Mouse (Mus musculus): ENCODE data around the gene Rilp. TPM values are rescaled to one million over a fixed set of nuclear protein-coding genes. Genes with fewer than 3 reads are reported as not detected.

Rilp gene
- polyA plus RNA-seq, 1 experiment: not detected

GRCm38 (mm10) chr11:75486192-75486591 is 23.7 kb upstream of the Rilp start:
- H3K4me1 ChIP-seq (ENCODE audit: control insufficient read depth, insufficient read depth, low read length): no peaks in the 10 kb centered on the region
- H3K36me3 ChIP-seq (ENCODE audit: control insufficient read depth, insufficient read depth, low read length, poor library complexity, severe bottlenecking): peaks cover 27% of the 10 kb centered on the region
- no peaks in the 10 kb centered on the region for H3K27me3 ChIP-seq (ENCODE audit: control insufficient read depth, insufficient read depth, low read length, poor library complexity, severe bottlenecking)
- H3K4me3 ChIP-seq (ENCODE audit: low read depth, low read length): no peak overlapping the region
- H3K27ac ChIP-seq (ENCODE audit: insufficient read depth, low read length): no peak overlapping the region
- H3K9me3 ChIP-seq (replicated peaks; ENCODE audit: control insufficient read depth, insufficient read depth, low read length, poor library complexity, severe bottlenecking): no peaks in the 10 kb centered on the region
- TF ChIP-seq POLR2A (IDR thresholded peaks at IDR 0.05; ENCODE audit: insufficient read depth, low read length) (no peak), EP300 (IDR thresholded peaks at IDR 0.05; ENCODE audit: insufficient read depth, low read depth, low read length) (no peak)
- no peak overlapping the region for H3K9ac ChIP-seq (ENCODE audit: low read depth, poor library complexity, severe bottlenecking)

GRCm38 (mm10) chr11:75486601-75487285 is 23.2 kb upstream of the Rilp start, which contains the start of gene Prpf8:
TSS of gene Prpf8 (plus strand) at chr11:75486816.
- H3K9me3 ChIP-seq (replicated peaks; ENCODE audit: control insufficient read depth, insufficient read depth, low read length, poor library complexity, severe bottlenecking): no peaks in the 10 kb centered on the region
- H3K4me1 ChIP-seq (ENCODE audit: control insufficient read depth, insufficient read depth, low read length): no peaks in the 10 kb centered on the region
- peak within 1 kb of the TSS; percentile 98 for H3K9ac ChIP-seq (ENCODE audit: low read depth, poor library complexity, severe bottlenecking)
- H3K4me3 ChIP-seq (ENCODE audit: low read depth, low read length): peak within 1 kb of the TSS; percentile 84
- no peaks in the 10 kb centered on the region for H3K27me3 ChIP-seq (ENCODE audit: control insufficient read depth, insufficient read depth, low read length, poor library complexity, severe bottlenecking)
- TF ChIP-seq EP300 (IDR thresholded peaks at IDR 0.05; ENCODE audit: insufficient read depth, low read depth, low read length) (0 out of 2 replicates have a peak, but pooled peaks have one; percentile 10), POLR2A (IDR thresholded peaks at IDR 0.05; ENCODE audit: insufficient read depth, low read length) (peak; percentile 56), CTCF (IDR thresholded peaks at IDR 0.05; ENCODE audit: low read depth, low read length) (no peak)
- peaks cover 32% of the 10 kb centered on the region for H3K36me3 ChIP-seq (ENCODE audit: control insufficient read depth, insufficient read depth, low read length, poor library complexity, severe bottlenecking)
- no peak within 1 kb of the TSS for H3K27ac ChIP-seq (ENCODE audit: insufficient read depth, low read length)

GRCm38 (mm10) chr11:75487496-75487895 is 22.4 kb upstream of the Rilp start:
- peak overlapping the region; percentile 98 for H3K9ac ChIP-seq (ENCODE audit: low read depth, poor library complexity, severe bottlenecking)
- no peak overlapping the region for H3K27ac ChIP-seq (ENCODE audit: insufficient read depth, low read length)
- H3K9me3 ChIP-seq (replicated peaks; ENCODE audit: control insufficient read depth, insufficient read depth, low read length, poor library complexity, severe bottlenecking): no peaks in the 10 kb centered on the region
- H3K4me3 ChIP-seq (ENCODE audit: low read depth, low read length): peak overlapping the region; percentile 84
- no peak for TF ChIP-seq EP300 (IDR thresholded peaks at IDR 0.05; ENCODE audit: insufficient read depth, low read depth, low read length)
- TF ChIP-seq POLR2A (IDR thresholded peaks at IDR 0.05; ENCODE audit: insufficient read depth, low read length): no peak
- no peak for TF ChIP-seq CTCF (IDR thresholded peaks at IDR 0.05; ENCODE audit: low read depth, low read length)
- H3K27me3 ChIP-seq (ENCODE audit: control insufficient read depth, insufficient read depth, low read length, poor library complexity, severe bottlenecking): no peaks in the 10 kb centered on the region
- H3K36me3 ChIP-seq (ENCODE audit: control insufficient read depth, insufficient read depth, low read length, poor library complexity, severe bottlenecking): peaks cover 40% of the 10 kb centered on the region
- H3K4me1 ChIP-seq (ENCODE audit: control insufficient read depth, insufficient read depth, low read length): no peaks in the 10 kb centered on the region

- no peaks in the 10 kb centered on the region for H3K9me3 ChIP-seq (replicated peaks; ENCODE audit: control insufficient read depth, insufficient read depth, low read length, poor library complexity, severe bottlenecking)
- TF ChIP-seq CTCF (IDR thresholded peaks at IDR 0.05; ENCODE audit: low read depth, low read length): no peak
- no peak for TF ChIP-seq POLR2A (IDR thresholded peaks at IDR 0.05; ENCODE audit: insufficient read depth, low read length)
- no peak for TF ChIP-seq EP300 (IDR thresholded peaks at IDR 0.05; ENCODE audit: insufficient read depth, low read depth, low read length)
- H3K27ac ChIP-seq (ENCODE audit: insufficient read depth, low read length): no peak overlapping the region
- H3K27me3 ChIP-seq (ENCODE audit: control insufficient read depth, insufficient read depth, low read length, poor library complexity, severe bottlenecking): no peaks in the 10 kb centered on the region
- no peak overlapping the region for H3K9ac ChIP-seq (ENCODE audit: low read depth, poor library complexity, severe bottlenecking)
- no peaks in the 10 kb centered on the region for H3K4me1 ChIP-seq (ENCODE audit: control insufficient read depth, insufficient read depth, low read length)
- peaks cover 96% of the 10 kb centered on the region for H3K36me3 ChIP-seq (ENCODE audit: control insufficient read depth, insufficient read depth, low read length, poor library complexity, severe bottlenecking)
- no peak overlapping the region for H3K4me3 ChIP-seq (ENCODE audit: low read depth, low read length)
These were observed 15.4 kb upstream of the Rilp start for GRCm38 (mm10) chr11:75494296-75495049.

DNA sequence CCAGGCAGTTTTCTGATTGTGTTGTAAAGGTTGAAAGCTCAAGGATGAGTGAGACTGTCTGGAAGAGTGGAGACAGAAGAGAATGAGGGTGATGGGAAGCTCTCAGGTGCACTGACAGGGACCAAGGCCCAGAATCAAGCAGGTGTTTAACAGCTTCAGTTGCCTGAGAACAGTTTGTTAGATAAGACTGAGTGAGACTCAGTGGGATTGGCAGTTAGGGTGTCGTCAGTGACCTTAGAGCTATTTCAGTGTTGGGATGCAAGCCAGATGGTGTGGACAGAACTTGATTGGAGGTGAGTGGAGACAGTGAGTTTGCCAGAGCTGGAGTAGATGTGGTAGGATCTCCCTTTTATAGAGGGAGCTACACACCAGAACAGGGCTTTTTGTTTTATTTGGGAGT is 11.8 kb upstream of the Rilp start:
- Histone ChIP-seq H3K9me3 (replicated peaks; ENCODE audit: control insufficient read depth, insufficient read depth, low read length, poor library complexity, severe bottlenecking) (no peaks in the 10 kb centered on the region), H3K4me3 (ENCODE audit: low read depth, low read length) (no peak overlapping the region)
- no peak for TF ChIP-seq CTCF (IDR thresholded peaks at IDR 0.05; ENCODE audit: low read depth, low read length)
- TF ChIP-seq POLR2A (IDR thresholded peaks at IDR 0.05; ENCODE audit: insufficient read depth, low read length): no peak
- no peak for TF ChIP-seq EP300 (IDR thresholded peaks at IDR 0.05; ENCODE audit: insufficient read depth, low read depth, low read length)

GRCm38 (mm10) chr11:75508162-75508561 is 1.7 kb upstream of the Rilp start:
- H3K27ac ChIP-seq (ENCODE audit: insufficient read depth, low read length): no peak overlapping the region
- H3K9ac ChIP-seq (ENCODE audit: low read depth, poor library complexity, severe bottlenecking): no peak overlapping the region
- peaks cover 46% of the 10 kb centered on the region for H3K36me3 ChIP-seq (ENCODE audit: control insufficient read depth, insufficient read depth, low read length, poor library complexity, severe bottlenecking)
- no peaks in the 10 kb centered on the region for H3K4me1 ChIP-seq (ENCODE audit: control insufficient read depth, insufficient read depth, low read length)
- no peak overlapping the region for H3K4me3 ChIP-seq (ENCODE audit: low read depth, low read length)
- no peaks in the 10 kb centered on the region for H3K27me3 ChIP-seq (ENCODE audit: control insufficient read depth, insufficient read depth, low read length, poor library complexity, severe bottlenecking)
- no peaks in the 10 kb centered on the region for H3K9me3 ChIP-seq (replicated peaks; ENCODE audit: control insufficient read depth, insufficient read depth, low read length, poor library complexity, severe bottlenecking)
- TF ChIP-seq CTCF (IDR thresholded peaks at IDR 0.05; ENCODE audit: low read depth, low read length) (no peak), POLR2A (IDR thresholded peaks at IDR 0.05; ENCODE audit: insufficient read depth, low read length) (no peak), EP300 (IDR thresholded peaks at IDR 0.05; ENCODE audit: insufficient read depth, low read depth, low read length) (no peak)

More for the DNA sequence above, 11.8 kb upstream of the Rilp start:
- Histone ChIP-seq H3K27ac (ENCODE audit: insufficient read depth, low read length) (no peak overlapping the region), H3K4me1 (ENCODE audit: control insufficient read depth, insufficient read depth, low read length) (no peaks in the 10 kb centered on the region), H3K9ac (ENCODE audit: low read depth, poor library complexity, severe bottlenecking) (no peak overlapping the region), H3K27me3 (ENCODE audit: control insufficient read depth, insufficient read depth, low read length, poor library complexity, severe bottlenecking) (no peaks in the 10 kb centered on the region), H3K36me3 (ENCODE audit: control insufficient read depth, insufficient read depth, low read length, poor library complexity, severe bottlenecking) (peaks cover 95% of the 10 kb centered on the region)
